In genomic region chr6:72217415-72217784, GRCm38 (mm10) we compare ENCODE assay signal across 9 mouse cellular contexts. TPM values are rescaled to one million over a fixed set of nuclear protein-coding genes. Genes with fewer than 3 reads are reported as not detected.
DNase-seq lines count a peak whose midpoint lies in the region; ATAC-seq and TF ChIP-seq lines count a peak whose summit lies in the region.
"Had no signal": no experiment of that assay in that cellular context is flagged by ENCODE, and none has a peak within 500 bp of the region (broad histone marks: within the 10 kb centered on the region; RNA-seq: fewer than 3 reads in every experiment).

No protein-coding gene starts in this region.

- no peak for TF ChIP-seq POLR2A in embryonic fibroblast, embryonic 13.5 days (IDR thresholded peaks at IDR 0.05; ENCODE audit: low read depth, low read length)

- peak overlapping the region; percentile 42; the same call in 1 of the 2 replicates for H3K9ac ChIP-seq in kidney, embryonic 16.5 days (replicated peaks; ENCODE audit: low read length)
- no peak overlapping the region for H3K9ac ChIP-seq in neural tube, embryonic 14.5 days (replicated peaks; ENCODE audit: low read depth, low read length)

- WGBS in kidney, embryonic 16.5 days: 45% methylated on average over 6 of the region's 6 CpGs
- WGBS in limb, embryonic 10.5 days: 39% methylated on average over 6 of the region's 6 CpGs
- 55% methylated on average over 6 of the region's 6 CpGs for WGBS in neural tube, embryonic 14.5 days

- H3K4me1 ChIP-seq in kidney, embryonic 16.5 days (ENCODE audit: insufficient read depth, low read length): peaks cover 82% of the 10 kb centered on the region
- peaks cover 20% of the 10 kb centered on the region for H3K4me1 ChIP-seq in embryonic fibroblast, embryonic 13.5 days (ENCODE audit: control insufficient read depth, insufficient read depth, low read length)
- H3K4me1 ChIP-seq in limb, embryonic 10.5 days: peaks cover 99% of the 10 kb centered on the region
- H3K4me1 ChIP-seq in neural tube, embryonic 14.5 days (ENCODE audit: control insufficient read depth, insufficient read depth, low read length): peaks cover 36% of the 10 kb centered on the region

- no peak for TF ChIP-seq CTCF in embryonic fibroblast, embryonic 13.5 days (IDR thresholded peaks at IDR 0.05; ENCODE audit: borderline replicate concordance, insufficient read depth, low read length)

- H3K4me3 ChIP-seq in kidney, embryonic 16.5 days (ENCODE audit: low read length): no peak overlapping the region
- H3K4me3 ChIP-seq in embryonic fibroblast, embryonic 13.5 days (ENCODE audit: insufficient read depth, low read length): no peak overlapping the region
- H3K4me3 ChIP-seq in limb, embryonic 10.5 days: peak overlapping the region; percentile 28
- H3K4me3 ChIP-seq in neural tube, embryonic 14.5 days (ENCODE audit: low read depth, low read length): no peak overlapping the region

- no peaks in the 10 kb centered on the region for H3K9me3 ChIP-seq in kidney, embryonic 16.5 days (ENCODE audit: low read length)
- no peaks in the 10 kb centered on the region for H3K9me3 ChIP-seq in limb, embryonic 10.5 days (replicated peaks)
- H3K9me3 ChIP-seq in neural tube, embryonic 14.5 days (ENCODE audit: control insufficient read depth, low read length): no peaks in the 10 kb centered on the region

- peak overlapping the region; percentile 47 for H3K4me2 ChIP-seq in kidney, embryonic 16.5 days (replicated peaks; ENCODE audit: low read depth, low read length)
- H3K4me2 ChIP-seq in neural tube, embryonic 14.5 days (ENCODE audit: low read depth, low read length): peak overlapping the region; percentile 38; the same call in 1 of the 2 replicates

- no peaks in the 10 kb centered on the region for H3K36me3 ChIP-seq in kidney, embryonic 16.5 days (ENCODE audit: insufficient read depth, low read length)
- peaks cover 6% of the 10 kb centered on the region; the same call in 1 of the 2 replicates for H3K36me3 ChIP-seq in limb, embryonic 10.5 days
- H3K36me3 ChIP-seq in neural tube, embryonic 14.5 days (ENCODE audit: control insufficient read depth, insufficient read depth, low read length): no peaks in the 10 kb centered on the region

- DNase-seq in kidney, postnatal 25 days: no peak
- DNase-seq in limb, embryonic 10.5 days (ENCODE audit: low spot score): no peak
- DNase-seq in left cerebral cortex, adult 9 months (ENCODE audit: low spot score in 2 of 2): no peak
- no peak for DNase-seq in frontal cortex, postnatal 25 days (ENCODE audit: low spot score in 2 of 2)
- DNase-seq in spleen, postnatal 14 days (ENCODE audit: low spot score in 2 of 2): no peak

- H3K27ac ChIP-seq in kidney, embryonic 16.5 days (ENCODE audit: low read length): peak overlapping the region; percentile 86
- peak overlapping the region; percentile 65; the same call in 1 of the 2 replicates for H3K27ac ChIP-seq in embryonic fibroblast, embryonic 13.5 days (ENCODE audit: insufficient read depth, low read length)
- H3K27ac ChIP-seq in limb, embryonic 10.5 days: peak overlapping the region; percentile 81
- H3K27ac ChIP-seq in neural tube, embryonic 14.5 days (ENCODE audit: low read depth, low read length): peak overlapping the region; percentile 80

- no peaks in the 10 kb centered on the region for H3K27me3 ChIP-seq in kidney, embryonic 16.5 days (ENCODE audit: insufficient read depth, low read length)
- H3K27me3 ChIP-seq in limb, embryonic 10.5 days (ENCODE audit: low read depth, poor library complexity, severe bottlenecking): peaks cover 9% of the 10 kb centered on the region
- no peaks in the 10 kb centered on the region for H3K27me3 ChIP-seq in neural tube, embryonic 14.5 days (ENCODE audit: control insufficient read depth, insufficient read depth, low read length)
- H3K27me3 ChIP-seq: Patski had no signal

- no peak for ATAC-seq in kidney, embryonic 16.5 days (ENCODE audit: low FRiP score, low TSS enrichment)
- ATAC-seq in neural tube, embryonic 14.5 days (ENCODE audit: low read depth): no peak

RNA-seq across cellular contexts. Expression of gene Atoh8, which starts 18.0 kb away (rescaled TPM):
- 24.2 and 25.3 TPM in 2 replicates for polyA plus RNA-seq in kidney, embryonic 16.5 days (2015; fragmentation: Nextera tagmentation; extraction: Ambion mirVana)
- 14.0 and 16.2 TPM in 2 replicates for polyA plus RNA-seq in embryonic fibroblast, embryonic 13.5 days (2011; ENCODE audit: insufficient read length, low read depth, missing spikeins)
- 24.9 and 28.0 TPM in 2 replicates for polyA plus RNA-seq in limb, embryonic 10.5 days (2016; fragmentation: Nextera tagmentation; extraction: Ambion mirVana)
- 1.1 and 2.4 TPM in 2 replicates for polyA plus RNA-seq in neural tube, embryonic 14.5 days (2014; fragmentation: Nextera tagmentation; extraction: Ambion mirVana)
